Mouse (Mus musculus): ENCODE results near the gene Colgalt2. TPM values are rescaled to one million over a fixed set of nuclear protein-coding genes. Genes with fewer than 3 reads are reported as not detected.
A peak's percentile ranks its signal among the peaks of the same experiment; 100 is the strongest.

Colgalt2 gene
- polyA plus RNA-seq, 1 experiment from 2014 or later, result 2.4 TPM

DNA sequence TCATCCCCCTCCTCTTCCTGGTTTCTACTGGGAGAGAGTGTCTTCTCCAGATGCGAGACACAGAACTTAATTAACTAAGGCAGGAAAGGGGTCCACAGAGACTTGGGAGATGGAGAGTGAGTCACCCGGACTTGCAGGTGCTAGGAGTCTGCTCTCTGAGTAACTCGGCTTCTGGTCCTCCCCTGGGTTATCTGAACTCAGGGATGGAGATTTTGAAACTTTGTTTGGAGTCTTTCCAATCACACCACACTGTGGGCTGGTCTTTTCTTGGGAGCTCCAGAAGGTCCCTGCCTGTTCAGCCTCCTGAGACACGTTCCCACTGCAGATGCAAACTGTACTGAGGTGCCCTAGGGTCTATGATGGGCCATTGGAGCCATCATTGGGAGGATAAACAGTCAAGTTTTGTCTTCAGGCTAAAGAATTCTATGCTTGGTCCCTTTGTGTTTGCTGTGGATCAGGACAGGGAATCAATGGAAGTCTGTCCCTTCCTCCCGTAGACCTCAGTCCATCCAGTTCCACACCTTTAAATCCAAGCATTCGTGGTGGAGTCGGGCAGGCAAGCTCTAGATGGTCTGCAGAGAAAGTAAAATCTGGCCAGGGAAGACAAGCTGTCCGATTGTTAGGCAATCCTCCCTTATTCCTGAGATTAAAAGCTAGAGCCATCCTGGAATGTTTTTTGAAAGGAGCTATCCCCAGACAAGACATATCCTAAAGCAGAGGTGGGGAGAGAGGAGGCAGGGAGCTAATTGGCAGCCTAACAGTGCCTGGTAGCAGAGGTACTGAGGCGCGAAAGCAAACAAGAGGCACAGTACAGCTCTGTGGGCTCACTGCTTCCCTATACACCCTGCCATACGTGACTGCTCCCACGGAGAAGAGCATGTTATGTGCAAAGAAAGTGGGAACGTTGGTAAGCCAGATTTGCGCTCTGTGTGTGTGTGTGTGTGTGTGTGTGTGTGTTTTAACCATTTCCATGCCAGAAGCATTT, 1.2 kb downstream of the Colgalt2 start:
- Histone ChIP-seq H3K9me3 (no peaks in the 10 kb centered on the region), H3K27ac (peak overlapping the region; percentile 89; the same call in 1 of the 2 replicates), H3K4me3 (peak overlapping the region; percentile 77), H3K27me3 (ENCODE audit: insufficient read depth, poor library complexity, severe bottlenecking) (peaks cover 3% of the 10 kb centered on the region; the same call in 1 of the 2 replicates), H3K36me3 (no peaks in the 10 kb centered on the region), H3K4me1 (peaks cover 15% of the 10 kb centered on the region; the same call in 1 of the 2 replicates)
- DNase-seq (ENCODE audit: low spot score), result no peak
- WGBS, result 26% methylated on average over 14 of the region's 14 CpGs

DNA sequence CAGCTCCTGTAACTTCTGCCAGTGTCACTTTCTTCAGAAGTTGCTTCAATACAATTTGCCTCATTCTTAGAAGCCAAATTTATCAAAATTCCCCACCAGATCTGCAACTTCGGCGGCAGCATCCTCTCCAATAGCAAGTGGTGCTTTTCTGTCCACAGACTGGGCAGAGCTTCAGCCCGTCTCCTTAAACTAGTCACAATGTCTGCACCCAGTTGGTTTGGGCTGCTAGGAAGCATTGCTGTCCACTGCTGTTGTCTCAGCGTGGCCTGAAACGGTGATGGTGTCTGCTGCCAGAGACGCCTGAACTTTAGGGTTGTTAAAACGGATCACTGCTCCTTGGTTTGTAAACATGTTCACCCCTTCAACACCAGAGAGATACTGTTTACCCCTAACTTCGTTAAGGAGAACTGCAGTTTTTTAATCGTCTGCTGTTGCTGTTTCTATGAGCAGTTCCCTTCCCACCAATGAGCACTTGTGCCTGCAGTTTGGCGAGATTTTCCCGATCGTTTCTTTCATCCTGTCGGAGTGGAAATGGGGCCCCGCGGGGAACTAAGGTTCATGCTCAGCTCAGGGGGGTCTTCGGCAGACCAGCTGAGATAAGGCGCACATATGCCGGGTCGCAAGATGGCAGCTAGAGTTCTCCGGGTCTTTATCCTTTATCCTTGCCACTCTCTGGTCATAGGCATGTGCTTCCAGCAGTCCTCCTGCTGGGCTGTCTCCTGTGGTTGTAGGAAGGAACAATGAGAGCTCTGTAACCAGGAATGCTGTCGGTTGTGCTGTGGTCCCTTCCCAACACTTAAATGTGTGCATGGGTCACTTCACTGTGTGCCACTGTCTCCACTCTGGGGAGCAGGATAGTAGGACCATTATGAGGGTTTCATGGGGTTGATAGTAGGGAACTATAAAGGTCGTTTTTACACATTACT, 7.7 kb downstream of the Colgalt2 start:
- peak overlapping the region; percentile 36 for H3K4me3 ChIP-seq
- H3K27me3 ChIP-seq (ENCODE audit: insufficient read depth, poor library complexity, severe bottlenecking), result no peaks in the 10 kb centered on the region
- 32% methylated on average over 22 of the region's 22 CpGs for WGBS
- peak overlapping the region; percentile 26 for H3K27ac ChIP-seq
- peaks cover 3% of the 10 kb centered on the region; the same call in 1 of the 2 replicates for H3K9me3 ChIP-seq
- no peaks in the 10 kb centered on the region; the same call in 1 of the 2 replicates for H3K4me1 ChIP-seq
- DNase-seq (ENCODE audit: low spot score), result no peak
- H3K36me3 ChIP-seq, result peaks cover 4% of the 10 kb centered on the region; the same call in 1 of the 2 replicates

DNA sequence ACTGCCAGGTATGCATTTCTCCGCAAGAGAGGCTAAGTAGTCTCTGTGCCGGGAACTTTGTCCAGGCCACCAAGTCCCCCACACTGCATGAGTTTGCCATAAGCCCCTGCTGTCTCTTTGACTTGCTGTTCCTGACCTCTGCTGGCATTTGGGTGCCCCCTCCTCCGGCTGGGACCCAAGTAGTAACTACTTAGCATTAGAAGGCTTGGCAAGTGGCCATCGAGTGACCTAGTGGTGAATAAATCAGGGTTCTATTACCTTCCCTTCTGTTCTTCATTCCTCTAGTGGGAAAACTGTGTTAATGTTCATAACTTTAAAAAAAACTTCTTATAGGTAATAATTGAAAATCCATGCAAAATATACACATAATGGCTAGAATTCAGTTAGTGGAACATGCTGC, 9.7 kb downstream of the Colgalt2 start:
- Histone ChIP-seq H3K4me1 (no peaks in the 10 kb centered on the region; the same call in none of the 2 replicates), H3K27me3 (ENCODE audit: insufficient read depth, poor library complexity, severe bottlenecking) (no peaks in the 10 kb centered on the region), H3K9me3 (peaks cover 5% of the 10 kb centered on the region; the same call in 1 of the 2 replicates), H3K4me3 (no peak overlapping the region), H3K36me3 (peaks cover 6% of the 10 kb centered on the region; the same call in 1 of the 2 replicates), H3K27ac (no peak overlapping the region)
- 85% methylated on average over 4 of the region's 4 CpGs for WGBS
- no peak for DNase-seq (ENCODE audit: low spot score)

DNA sequence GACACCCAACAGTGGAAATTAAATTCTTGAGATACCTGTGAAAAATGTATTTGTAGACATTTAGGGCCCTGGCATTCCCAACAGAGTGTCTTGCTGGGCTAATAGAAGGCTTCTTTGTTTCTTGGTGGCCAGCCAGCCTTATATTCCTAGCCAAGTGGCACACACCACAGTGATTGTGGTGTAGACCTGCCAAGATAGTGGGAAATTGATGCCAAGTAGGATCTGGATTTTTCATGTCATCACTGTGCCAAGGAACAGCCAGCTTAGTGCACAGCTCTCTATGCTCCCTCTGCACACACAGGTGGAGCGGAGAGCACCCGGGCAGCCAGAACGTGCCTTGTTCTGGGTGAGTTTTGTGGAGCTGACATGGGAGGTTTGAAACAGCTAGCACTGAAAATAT, 11.0 kb downstream of the Colgalt2 start:
- peaks cover 2% of the 10 kb centered on the region for H3K4me1 ChIP-seq
- H3K4me3 ChIP-seq, result no peak overlapping the region
- peaks cover 6% of the 10 kb centered on the region; the same call in 1 of the 2 replicates for H3K36me3 ChIP-seq
- DNase-seq (ENCODE audit: low spot score), result no peak
- no peak overlapping the region for H3K27ac ChIP-seq
- H3K27me3 ChIP-seq (ENCODE audit: insufficient read depth, poor library complexity, severe bottlenecking), result no peaks in the 10 kb centered on the region
- peaks cover 5% of the 10 kb centered on the region; the same call in 1 of the 2 replicates for H3K9me3 ChIP-seq
- 87% methylated on average over 3 of the region's 3 CpGs for WGBS

DNA sequence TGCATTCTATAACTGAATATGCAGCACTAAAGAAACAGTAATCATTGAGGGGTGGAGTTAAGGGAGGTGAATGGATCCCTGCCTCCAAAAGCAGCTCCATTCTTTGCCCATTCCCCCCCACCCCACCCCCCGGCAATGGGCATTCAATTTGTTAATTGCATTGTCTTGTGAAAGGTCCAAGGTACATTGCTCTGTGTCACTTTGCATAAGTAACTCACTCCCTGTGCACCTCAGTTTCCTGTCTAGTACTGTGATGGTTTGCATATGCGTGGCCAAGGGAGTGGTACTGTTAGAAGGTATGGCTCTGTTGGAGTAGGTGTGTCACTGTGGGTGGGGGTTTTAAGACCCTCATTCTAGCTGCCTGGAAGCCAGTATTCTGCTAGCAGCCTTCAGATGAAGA, 13.5 kb downstream of the Colgalt2 start:
- Histone ChIP-seq H3K9me3 (peaks cover 5% of the 10 kb centered on the region; the same call in 1 of the 2 replicates), H3K4me1 (peaks cover 24% of the 10 kb centered on the region), H3K27ac (no peak overlapping the region), H3K36me3 (peaks cover 6% of the 10 kb centered on the region; the same call in 1 of the 2 replicates), H3K4me3 (no peak overlapping the region), H3K27me3 (ENCODE audit: insufficient read depth, poor library complexity, severe bottlenecking) (no peaks in the 10 kb centered on the region)
- DNase-seq (ENCODE audit: low spot score), result no peak
- 97% methylated on average over 2 of the region's 2 CpGs for WGBS

DNA sequence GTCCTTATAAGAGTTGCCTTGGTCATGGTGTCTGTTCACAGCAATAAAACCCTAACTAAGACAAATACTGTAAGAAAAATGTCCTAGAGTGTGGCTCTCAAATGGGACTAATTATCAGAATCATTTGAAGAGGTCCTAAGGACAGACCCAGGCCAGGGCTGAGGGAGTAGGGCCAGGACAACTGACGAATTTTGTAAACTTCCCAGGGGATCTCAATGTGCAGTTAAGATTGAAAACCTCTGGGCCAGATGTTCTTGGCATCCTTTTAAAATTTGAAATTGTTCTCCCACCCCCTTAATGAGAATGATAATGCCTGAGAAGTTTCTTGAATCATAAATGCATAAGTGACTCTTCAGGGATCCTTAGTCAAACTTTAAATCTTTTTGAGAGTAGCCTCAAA, 14.3 kb downstream of the Colgalt2 start:
- peaks cover 29% of the 10 kb centered on the region for H3K4me1 ChIP-seq
- no peak for DNase-seq (ENCODE audit: low spot score)
- WGBS, result 77% methylated on average over 1 of the region's 1 CpGs

DNA sequence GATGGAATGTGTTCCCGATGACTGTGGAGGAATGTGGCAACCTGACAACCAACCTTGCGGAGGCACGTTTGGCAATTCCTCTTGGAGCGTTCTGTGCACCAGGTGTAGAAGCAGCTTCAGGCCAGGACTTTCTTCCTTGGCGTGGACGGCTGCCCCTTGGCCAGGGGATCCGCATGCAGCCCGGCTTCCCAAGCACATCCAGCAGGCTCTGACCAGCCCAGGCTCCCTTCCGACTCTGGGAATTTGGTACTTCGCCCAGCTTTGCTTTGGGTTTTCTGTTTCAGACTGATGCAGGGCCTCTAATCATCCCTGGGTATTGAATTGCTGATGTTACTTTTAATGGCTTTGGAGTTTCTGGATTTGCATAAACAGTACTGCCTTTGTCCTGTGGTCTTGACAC, 14.8 kb downstream of the Colgalt2 start:
- Histone ChIP-seq H3K4me3 (no peak overlapping the region), H3K27me3 (ENCODE audit: insufficient read depth, poor library complexity, severe bottlenecking) (no peaks in the 10 kb centered on the region), H3K27ac (no peak overlapping the region), H3K4me1 (peaks cover 29% of the 10 kb centered on the region), H3K9me3 (peaks cover 5% of the 10 kb centered on the region; the same call in 1 of the 2 replicates), H3K36me3 (peaks cover 6% of the 10 kb centered on the region; the same call in 1 of the 2 replicates)
- DNase-seq (ENCODE audit: low spot score), result no peak
- WGBS, result 82% methylated on average over 10 of the region's 10 CpGs

More for the DNA sequence above, 14.3 kb downstream of the Colgalt2 start:
- no peak overlapping the region for H3K4me3 ChIP-seq
- no peaks in the 10 kb centered on the region for H3K27me3 ChIP-seq (ENCODE audit: insufficient read depth, poor library complexity, severe bottlenecking)
- H3K36me3 ChIP-seq, result peaks cover 6% of the 10 kb centered on the region; the same call in 1 of the 2 replicates
- peaks cover 5% of the 10 kb centered on the region; the same call in 1 of the 2 replicates for H3K9me3 ChIP-seq
- H3K27ac ChIP-seq, result no peak overlapping the region

DNA sequence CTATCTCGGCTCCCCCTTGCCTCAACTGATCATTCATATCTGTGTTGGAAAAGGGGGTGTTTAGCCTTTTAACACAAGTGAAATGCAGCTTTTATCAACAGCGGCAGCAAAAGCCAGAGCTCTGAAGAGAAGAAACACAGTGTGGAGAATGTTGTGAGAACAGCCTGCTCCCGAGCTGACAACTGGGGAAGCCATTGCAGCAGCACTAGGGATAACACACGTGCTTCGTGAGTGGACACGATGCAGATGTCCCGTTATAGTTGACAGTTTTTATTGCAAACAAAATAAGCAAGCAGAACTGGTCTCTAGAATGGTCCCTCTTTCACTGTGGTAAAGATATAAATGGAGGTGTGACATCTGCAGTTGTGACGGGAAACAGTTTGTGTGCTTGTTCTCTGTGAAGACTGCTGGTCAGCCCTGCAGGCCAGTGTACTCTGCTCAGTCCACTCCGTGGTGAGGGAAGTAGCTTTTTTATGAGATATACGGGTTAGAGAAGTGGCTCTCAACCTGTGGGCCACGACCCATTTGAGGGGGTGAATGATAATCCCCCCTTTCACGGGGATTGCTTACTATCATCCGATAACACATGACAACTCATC, 16.8 kb downstream of the Colgalt2 start:
- no peak for DNase-seq (ENCODE audit: low spot score)
- 58% methylated on average over 13 of the region's 13 CpGs for WGBS

DNA sequence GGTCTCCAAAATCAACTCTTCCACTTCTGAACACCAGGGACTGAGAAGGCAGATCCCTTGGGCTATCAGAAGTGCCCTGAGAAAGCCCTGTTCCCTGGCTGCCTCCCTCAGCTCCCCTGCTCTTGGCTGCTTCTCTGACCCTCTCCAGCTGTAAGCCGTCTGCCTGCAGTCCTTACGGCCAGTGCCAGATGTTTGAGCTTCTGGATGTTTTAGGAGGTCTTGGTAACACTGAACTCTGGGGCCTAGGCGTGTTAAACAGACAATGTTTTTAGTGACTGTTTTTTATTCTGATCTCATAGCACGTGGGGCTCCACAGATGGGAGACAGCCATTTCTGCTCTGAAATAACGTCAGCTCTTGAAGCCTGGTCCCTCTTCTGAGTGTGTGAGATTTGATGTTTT, 18.0 kb downstream of the Colgalt2 start:
- Histone ChIP-seq H3K27ac (peak overlapping the region; percentile 50), H3K27me3 (ENCODE audit: insufficient read depth, poor library complexity, severe bottlenecking) (no peaks in the 10 kb centered on the region), H3K4me1 (peaks cover 42% of the 10 kb centered on the region), H3K9me3 (no peaks in the 10 kb centered on the region), H3K4me3 (no peak overlapping the region), H3K36me3 (no peaks in the 10 kb centered on the region; the same call in 1 of the 2 replicates)
- no peak for DNase-seq (ENCODE audit: low spot score)
- 21% methylated on average over 5 of the region's 5 CpGs for WGBS

More for the DNA sequence above, 16.8 kb downstream of the Colgalt2 start:
- H3K27ac ChIP-seq, result no peak overlapping the region
- peaks cover 33% of the 10 kb centered on the region for H3K4me1 ChIP-seq
- H3K4me3 ChIP-seq, result no peak overlapping the region
- peaks cover 5% of the 10 kb centered on the region; the same call in 1 of the 2 replicates for H3K9me3 ChIP-seq
- peaks cover 6% of the 10 kb centered on the region; the same call in 1 of the 2 replicates for H3K36me3 ChIP-seq
- no peaks in the 10 kb centered on the region for H3K27me3 ChIP-seq (ENCODE audit: insufficient read depth, poor library complexity, severe bottlenecking)

DNA sequence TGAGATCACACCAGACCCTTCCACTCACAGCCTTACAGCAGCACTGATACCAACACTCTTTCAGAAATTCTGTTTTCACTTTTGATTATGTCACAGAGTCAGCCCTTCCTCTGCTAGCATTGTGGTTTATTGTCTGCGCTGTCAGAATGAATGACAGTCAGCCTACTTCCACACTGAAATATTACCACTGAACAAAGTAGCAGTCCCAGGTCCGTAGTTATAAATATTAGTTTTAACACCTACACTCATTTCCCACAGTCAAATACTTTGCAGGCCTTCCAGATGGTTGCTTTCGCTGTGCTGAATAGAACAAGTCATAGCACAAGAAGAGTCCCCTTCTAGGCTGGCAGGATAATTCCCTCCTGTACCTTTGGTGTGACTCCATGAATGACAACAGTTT, 22.7 kb downstream of the Colgalt2 start:
- Histone ChIP-seq H3K4me1 (peaks cover 47% of the 10 kb centered on the region), H3K36me3 (no peaks in the 10 kb centered on the region; the same call in 1 of the 2 replicates), H3K27ac (peak overlapping the region; percentile 7; the same call in 1 of the 2 replicates)

DNA sequence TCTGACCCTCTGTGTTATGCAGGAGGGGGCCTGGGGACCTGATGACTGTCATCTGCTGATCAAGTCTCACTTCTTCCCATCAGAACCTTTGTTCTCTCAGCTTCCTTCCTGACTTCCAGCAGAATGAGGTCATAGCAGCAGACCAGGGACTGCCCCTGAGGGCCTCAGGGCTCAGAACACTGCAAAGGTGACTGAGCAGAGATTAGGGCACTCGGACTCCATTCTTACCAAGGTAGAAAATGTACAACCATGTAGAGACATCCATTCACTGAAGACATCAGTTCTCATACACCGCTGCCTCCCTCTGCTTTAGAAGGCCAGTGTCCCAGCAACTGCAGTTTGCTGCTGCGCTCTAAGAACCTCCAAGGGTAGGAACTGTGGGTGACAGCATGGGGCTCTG, 23.4 kb downstream of the Colgalt2 start:
- DNase-seq (ENCODE audit: low spot score), result no peak
- no peaks in the 10 kb centered on the region for H3K9me3 ChIP-seq
- H3K4me1 ChIP-seq, result peaks cover 40% of the 10 kb centered on the region
- no peaks in the 10 kb centered on the region; the same call in 1 of the 2 replicates for H3K36me3 ChIP-seq
- WGBS, result 61% methylated on average over 3 of the region's 3 CpGs
- H3K27me3 ChIP-seq (ENCODE audit: insufficient read depth, poor library complexity, severe bottlenecking), result no peaks in the 10 kb centered on the region
- peak overlapping the region; percentile 83 for H3K27ac ChIP-seq
- H3K4me3 ChIP-seq, result no peak overlapping the region

More for the DNA sequence above, 22.7 kb downstream of the Colgalt2 start:
- Histone ChIP-seq H3K9me3 (no peaks in the 10 kb centered on the region), H3K4me3 (no peak overlapping the region), H3K27me3 (ENCODE audit: insufficient read depth, poor library complexity, severe bottlenecking) (no peaks in the 10 kb centered on the region)
- WGBS, result 82% methylated on average over 3 of the region's 3 CpGs
- DNase-seq (ENCODE audit: low spot score), result no peak

Data from heart, embryonic 10.5 days (tissue).